Mouse (Mus musculus) intestine, embryonic 16.5 days (tissue): ENCODE measurements around the gene Relt. TPM values are rescaled to one million over a fixed set of nuclear protein-coding genes. Genes with fewer than 3 reads are reported as not detected.

Source experiments
- ATAC-seq: fragments of 200-750 bp; cut with Nextera tagmentation; 2 replicates; pipeline ENCODE4 v1.8.0; 2017; ENCODE audit warnings: moderate TSS enrichment, moderate library complexity
- H3K27ac ChIP-seq: fragments of 300-500 bp; sonication (generic); 2 replicates; pipeline ENCODE4 v1.5.1; 2014; ENCODE audit warnings: mild to moderate bottlenecking, low read length
- H3K27me3 ChIP-seq: fragments of 300-500 bp; sonication (generic); replicated peaks from 2 replicates; pipeline ENCODE4 v1.6.1; 2014; ENCODE audit warnings: low read length, control low read depth, mixed read lengths; ENCODE audit not compliant: control insufficient read depth, insufficient read depth
- H3K36me3 ChIP-seq: fragments of 300-500 bp; sonication (generic); 2 replicates; pipeline ENCODE4 v1.6.1; 2014; ENCODE audit warnings: low read length, control low read depth; ENCODE audit not compliant: control insufficient read depth, insufficient read depth
- H3K4me1 ChIP-seq: fragments of 300-500 bp; sonication (generic); 2 replicates; pipeline ENCODE4 v1.6.1; 2014; ENCODE audit warnings: low read length, control low read depth, mixed read lengths; ENCODE audit not compliant: control insufficient read depth, insufficient read depth
- H3K4me2 ChIP-seq: fragments of 300-500 bp; sonication (generic); 2 replicates; pipeline ENCODE4 v1.6.1; 2014; ENCODE audit warnings: low read depth, low read length, control low read depth
- H3K4me3 ChIP-seq: fragments of 300-500 bp; sonication (generic); 2 replicates; pipeline ENCODE4 v1.5.1; 2014; ENCODE audit warnings: mild to moderate bottlenecking, low read length
- H3K9ac ChIP-seq: fragments of 300-500 bp; sonication (generic); 2 replicates; pipeline ENCODE4 v1.6.1; 2014; ENCODE audit warnings: low read depth, low read length
- H3K9me3 ChIP-seq: fragments of 300-500 bp; sonication (generic); 2 replicates; pipeline ENCODE4 v1.6.1; 2016; ENCODE audit warnings: low read length, control low read depth; ENCODE audit not compliant: control insufficient read depth
- WGBS: fragments of 180-500 bp; shearing (Covaris S2); extraction: QIAGEN DNeasy Blood & Tissue Kit; methylation state at CpG from one replicate; pipeline ENCODE4 v1.1.7; 2014; 5-methylcytosine and 5-hydroxymethylcytosine counted together
- polyA plus RNA-seq: library from polyadenylated mRNA; unstranded; fragments of >200 nt; fragmentation: Nextera tagmentation; extraction: Ambion mirVana; gene quantifications from 2 replicates; pipeline ENCODE4 v1.2.1, GENCODE M21; 2015

The Relt gene
- polyA plus RNA-seq, 1 experiment from 2014 or later = 3.8 TPM

DNA sequence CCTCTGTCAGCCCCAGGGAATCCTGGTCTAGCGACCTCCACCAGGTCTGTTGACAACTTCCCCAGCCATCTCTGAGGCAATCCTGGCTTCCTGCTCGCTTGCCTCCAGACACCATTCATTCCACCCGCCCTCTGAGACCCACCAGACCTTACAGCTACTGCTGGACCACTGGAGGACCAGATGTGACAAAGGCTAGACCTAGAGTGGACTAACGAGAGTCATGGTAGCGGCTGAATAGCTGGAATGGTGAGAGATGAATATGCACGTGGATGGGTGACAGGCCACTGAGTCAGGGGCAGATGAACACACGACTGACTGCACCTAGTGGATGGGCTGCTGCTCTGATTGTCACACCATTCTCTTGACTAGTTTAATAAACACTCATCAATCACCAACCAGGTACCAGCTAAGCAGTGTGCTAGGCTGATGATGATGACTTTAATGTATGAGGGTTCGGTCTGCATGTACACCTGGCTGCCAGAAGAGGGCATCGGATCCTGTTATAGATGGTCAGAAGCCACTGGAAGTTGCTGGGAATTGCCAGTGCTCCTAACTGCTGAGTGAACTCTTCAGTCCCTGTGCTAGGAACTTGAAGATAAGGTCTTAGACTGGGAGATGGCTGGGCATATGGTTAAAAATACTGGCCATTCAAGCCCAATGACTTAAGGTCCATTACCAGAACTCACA, 39.3 kb upstream of the Relt start:
- ATAC-seq = no peak
- 76% methylated on average over 9 of the region's 9 CpGs for WGBS
- Histone ChIP-seq H3K36me3 (no peaks in the 10 kb centered on the region), H3K4me2 (no peak overlapping the region), H3K27ac (no peak overlapping the region), H3K9ac (no peak overlapping the region), H3K4me1 (peaks cover 2% of the 10 kb centered on the region; the same call in 1 of the 2 replicates), H3K9me3 (no peaks in the 10 kb centered on the region), H3K4me3 (no peak overlapping the region), H3K27me3 (no peaks in the 10 kb centered on the region)

DNA sequence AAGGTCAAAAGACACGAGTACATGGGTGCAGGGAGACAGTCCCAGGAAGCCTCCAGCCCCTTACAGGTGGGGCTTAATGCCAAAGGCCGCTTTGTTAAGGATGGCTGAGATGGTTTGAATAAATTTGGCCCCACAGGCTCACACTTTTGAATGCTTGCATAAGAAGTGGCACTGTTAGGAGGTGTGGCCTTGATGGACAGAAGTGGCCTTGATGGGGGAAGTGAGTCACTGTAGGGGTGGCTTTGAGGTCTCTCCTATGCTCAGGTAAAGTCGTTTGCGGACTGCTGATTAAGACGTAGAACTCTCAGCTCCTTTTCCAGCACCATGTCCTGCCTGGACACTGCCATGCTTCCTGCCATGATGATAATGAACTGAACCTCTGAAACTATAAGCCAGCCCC, 34.6 kb upstream of the Relt start:
- no peaks in the 10 kb centered on the region for H3K36me3 ChIP-seq
- H3K27ac ChIP-seq = no peak overlapping the region
- no peak overlapping the region for H3K4me3 ChIP-seq
- no peak overlapping the region for H3K9ac ChIP-seq
- no peaks in the 10 kb centered on the region for H3K9me3 ChIP-seq
- H3K4me2 ChIP-seq = no peak overlapping the region
- no peaks in the 10 kb centered on the region for H3K27me3 ChIP-seq
- 75% methylated on average over 5 of the region's 5 CpGs for WGBS
- peaks cover 20% of the 10 kb centered on the region for H3K4me1 ChIP-seq
- no peak for ATAC-seq

GRCm38 (mm10) chr7:100894833-100895226, 31.6 kb upstream of the Relt start:
- no peaks in the 10 kb centered on the region for H3K36me3 ChIP-seq
- peak overlapping the region; percentile 71 for H3K9ac ChIP-seq
- peaks cover 20% of the 10 kb centered on the region for H3K4me1 ChIP-seq
- H3K4me2 ChIP-seq = peak overlapping the region; percentile 97
- ATAC-seq = peak; percentile 54
- H3K27ac ChIP-seq = no peak overlapping the region
- H3K9me3 ChIP-seq = no peaks in the 10 kb centered on the region
- H3K27me3 ChIP-seq = no peaks in the 10 kb centered on the region
- H3K4me3 ChIP-seq = peak overlapping the region; percentile 55
- WGBS = 8% methylated on average over 12 of the region's 12 CpGs

- Histone ChIP-seq H3K36me3 (0 out of 2 replicates have a peak, but pooled peaks cover 3% of the 10 kb centered on the region), H3K4me2 (peak overlapping the region; percentile 97), H3K9me3 (no peaks in the 10 kb centered on the region), H3K4me1 (peaks cover 20% of the 10 kb centered on the region), H3K27ac (no peak overlapping the region), H3K9ac (peak overlapping the region; percentile 71), H3K4me3 (peak overlapping the region; percentile 55), H3K27me3 (no peaks in the 10 kb centered on the region)
- WGBS = 7% methylated on average over 52 of the region's 53 CpGs
- ATAC-seq = peak; percentile 74
Observed at GRCm38 (mm10) chr7:100894057-100894832, 31.0 kb upstream of the Relt start.

DNA sequence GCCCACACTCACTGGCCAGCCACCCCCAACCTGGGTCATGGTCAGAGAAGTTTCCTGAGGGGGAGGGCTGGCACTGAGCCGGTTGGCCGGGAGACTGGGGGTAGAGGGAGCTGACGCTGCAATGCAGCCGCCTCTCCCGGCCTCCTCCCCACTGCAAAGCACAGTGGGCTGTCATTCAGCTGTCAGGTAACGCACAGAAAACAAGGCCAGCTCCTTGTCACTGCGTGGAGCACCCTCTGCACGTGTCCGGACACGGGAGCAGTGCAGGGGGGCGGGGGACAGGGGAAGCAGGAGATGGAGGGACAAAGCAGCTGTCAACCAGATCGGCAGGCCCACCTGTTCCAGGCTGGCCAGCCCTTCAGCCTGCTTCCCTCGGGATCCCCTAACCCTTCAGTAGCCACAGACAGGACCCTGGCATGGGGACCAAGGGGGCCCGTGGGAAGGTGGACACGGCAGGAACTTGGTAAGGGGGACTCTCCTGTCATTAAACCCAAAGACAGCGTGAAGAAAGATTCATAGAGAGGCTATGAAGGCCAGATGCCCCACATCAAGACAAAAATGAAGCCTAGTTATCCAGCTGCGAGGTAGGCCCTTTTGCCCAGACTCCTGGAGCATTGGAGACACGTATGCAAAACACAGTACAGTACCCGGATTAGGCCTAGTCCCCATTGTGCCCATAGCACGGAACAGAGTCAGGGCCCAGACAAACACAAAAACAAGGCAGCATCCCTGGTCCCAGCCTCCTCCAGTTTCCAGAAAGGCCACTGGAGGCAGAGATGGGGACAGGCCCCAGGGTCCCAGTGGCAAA, 30.2 kb upstream of the Relt start:
- H3K9me3 ChIP-seq = no peaks in the 10 kb centered on the region
- H3K27me3 ChIP-seq = no peaks in the 10 kb centered on the region
- H3K36me3 ChIP-seq = 0 out of 2 replicates have a peak, but pooled peaks cover 3% of the 10 kb centered on the region
- peak overlapping the region; percentile 71; the same call in 1 of the 2 replicates for H3K9ac ChIP-seq
- no peak overlapping the region for H3K4me3 ChIP-seq
- peaks cover 20% of the 10 kb centered on the region for H3K4me1 ChIP-seq
- no peak overlapping the region for H3K27ac ChIP-seq
- 68% methylated on average over 20 of the region's 20 CpGs for WGBS
- ATAC-seq = 0 out of 2 replicates have a peak, but pooled peaks have one; percentile 3
- peak overlapping the region; percentile 97; the same call in 1 of the 2 replicates for H3K4me2 ChIP-seq

- Histone ChIP-seq H3K4me2 (no peak overlapping the region), H3K27me3 (no peaks in the 10 kb centered on the region), H3K4me1 (no peaks in the 10 kb centered on the region), H3K9ac (no peak overlapping the region), H3K27ac (no peak overlapping the region), H3K9me3 (no peaks in the 10 kb centered on the region), H3K36me3 (peaks cover 27% of the 10 kb centered on the region), H3K4me3 (no peak overlapping the region)
- ATAC-seq = no peak
- 28% methylated on average over 3 of the region's 3 CpGs for WGBS
Observed at GRCm38 (mm10) chr7:100886535-100886934, 23.3 kb upstream of the Relt start.

- WGBS = 94% methylated on average over 4 of the region's 4 CpGs
- H3K4me2 ChIP-seq = no peak overlapping the region
- H3K4me3 ChIP-seq = no peak overlapping the region
- H3K36me3 ChIP-seq = peaks cover 32% of the 10 kb centered on the region
- H3K4me1 ChIP-seq = peaks cover 4% of the 10 kb centered on the region; the same call in 1 of the 2 replicates
- no peak overlapping the region for H3K9ac ChIP-seq
- no peak overlapping the region for H3K27ac ChIP-seq
- no peak for ATAC-seq
- no peaks in the 10 kb centered on the region for H3K9me3 ChIP-seq
- H3K27me3 ChIP-seq = no peaks in the 10 kb centered on the region
Observed at GRCm38 (mm10) chr7:100884460-100884859, 21.2 kb upstream of the Relt start.

DNA sequence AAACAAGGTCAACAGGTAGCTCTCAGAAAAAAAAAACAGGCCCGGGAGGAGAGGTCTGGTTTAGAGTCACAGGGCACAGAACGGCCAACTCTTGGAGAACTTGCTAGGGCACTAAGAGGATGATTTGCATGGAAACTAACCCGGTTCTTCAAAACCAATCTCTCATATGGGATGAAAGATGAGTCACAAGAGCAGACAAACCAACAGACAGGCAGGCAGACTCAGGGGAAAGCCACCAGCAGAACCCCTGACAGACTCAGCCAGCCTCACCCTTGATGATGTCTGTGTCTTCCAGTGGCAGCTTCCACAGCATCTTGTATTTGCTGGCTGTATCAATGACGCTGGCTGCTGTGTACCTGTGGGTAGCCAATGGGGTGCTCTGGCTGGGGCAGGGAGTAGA, 18.7 kb upstream of the Relt start:
- peaks cover 36% of the 10 kb centered on the region for H3K36me3 ChIP-seq
- 87% methylated on average over 4 of the region's 4 CpGs for WGBS
- no peaks in the 10 kb centered on the region for H3K9me3 ChIP-seq
- H3K4me1 ChIP-seq = peaks cover 4% of the 10 kb centered on the region; the same call in 1 of the 2 replicates
- H3K27me3 ChIP-seq = no peaks in the 10 kb centered on the region
- H3K4me2 ChIP-seq = no peak overlapping the region
- ATAC-seq = no peak
- H3K4me3 ChIP-seq = no peak overlapping the region
- H3K9ac ChIP-seq = no peak overlapping the region
- H3K27ac ChIP-seq = no peak overlapping the region

GRCm38 (mm10) chr7:100881531-100881930, 18.3 kb upstream of the Relt start:
- Histone ChIP-seq H3K27ac (no peak overlapping the region), H3K36me3 (peaks cover 36% of the 10 kb centered on the region)

More at GRCm38 (mm10) chr7:100881531-100881930, 18.3 kb upstream of the Relt start:
- Histone ChIP-seq H3K4me3 (no peak overlapping the region), H3K9me3 (no peaks in the 10 kb centered on the region), H3K9ac (no peak overlapping the region), H3K4me2 (no peak overlapping the region), H3K27me3 (no peaks in the 10 kb centered on the region), H3K4me1 (peaks cover 4% of the 10 kb centered on the region; the same call in 1 of the 2 replicates)
- WGBS = 86% methylated on average over 9 of the region's 9 CpGs
- no peak for ATAC-seq
